Mouse (Mus musculus) forebrain, embryonic 12.5 days (tissue): ENCODE data around the gene Ccdc63. TPM values are rescaled to one million over a fixed set of nuclear protein-coding genes. Genes with fewer than 3 reads are reported as not detected.

Experiments
- ATAC-seq: fragments of 200-750 bp; cut with Nextera tagmentation; 2 replicates; pipeline ENCODE4 v1.8.0; 2017; ENCODE audit warnings: moderate TSS enrichment; ENCODE audit not compliant: low FRiP score
- H3K27ac ChIP-seq: fragments of 300-500 bp; sonication (generic); 2 replicates; pipeline ENCODE4 v1.5.1; 2016; ENCODE audit warnings: mild to moderate bottlenecking
- H3K27me3 ChIP-seq: fragments of 300-500 bp; sonication (generic); 2 replicates; pipeline ENCODE4 v1.6.1; 2016; ENCODE audit warnings: mild to moderate bottlenecking
- H3K36me3 ChIP-seq: fragments of 300-500 bp; sonication (generic); replicated peaks from 2 replicates; pipeline ENCODE4 v1.6.1; 2016; ENCODE audit warnings: mild to moderate bottlenecking
- H3K4me1 ChIP-seq: fragments of 300-500 bp; sonication (generic); 2 replicates; pipeline ENCODE4 v1.6.1; 2016
- H3K4me2 ChIP-seq: fragments of 300-500 bp; sonication (generic); 2 replicates; pipeline ENCODE4 v1.6.1; 2016; ENCODE audit warnings: mild to moderate bottlenecking, moderate library complexity
- H3K4me3 ChIP-seq: fragments of 300-500 bp; sonication (generic); replicated peaks from 2 replicates; pipeline ENCODE4 v1.5.1; 2016; ENCODE audit warnings: mild to moderate bottlenecking
- H3K9ac ChIP-seq: fragments of 300-500 bp; sonication (generic); 2 replicates; pipeline ENCODE4 v1.6.1; 2016; ENCODE audit warnings: mild to moderate bottlenecking
- H3K9me3 ChIP-seq: fragments of 300-500 bp; sonication (generic); 2 replicates; pipeline ENCODE4 v1.6.1; 2016
- WGBS: fragments of 180-500 bp; shearing (Covaris S2); methylation state at CpG from one replicate; pipeline ENCODE4 v1.1.7; 2016; 5-methylcytosine and 5-hydroxymethylcytosine counted together
- polyA plus RNA-seq: library from polyadenylated mRNA; unstranded; fragments of >200 nt; fragmentation: Nextera tagmentation; extraction: Ambion mirVana; gene quantifications from 2 replicates; pipeline ENCODE4 v1.2.1, GENCODE M21; 2016

The Ccdc63 gene
- polyA plus RNA-seq, 1 experiment from 2014 or later, result not detected

- 71% methylated on average over 26 of the region's 26 CpGs for WGBS
Measured at GRCm38 (mm10) chr5:122111091-122111932, 29.3 kb downstream of the Ccdc63 start.

GRCm38 (mm10) chr5:122110625-122111024 is 30.0 kb downstream of the Ccdc63 start:
- H3K36me3 ChIP-seq, result no peaks in the 10 kb centered on the region
- WGBS, result 89% methylated on average over 13 of the region's 13 CpGs
- H3K4me3 ChIP-seq, result no peak overlapping the region
- no peak for ATAC-seq
- H3K9ac ChIP-seq, result no peak overlapping the region
- 0 out of 2 replicates have a peak, but pooled peaks cover 9% of the 10 kb centered on the region for H3K27me3 ChIP-seq
- H3K4me1 ChIP-seq, result no peaks in the 10 kb centered on the region
- no peak overlapping the region for H3K4me2 ChIP-seq
- no peaks in the 10 kb centered on the region for H3K9me3 ChIP-seq
- H3K27ac ChIP-seq, result no peak overlapping the region

More at GRCm38 (mm10) chr5:122111091-122111932, 29.3 kb downstream of the Ccdc63 start:
- Histone ChIP-seq H3K27me3 (0 out of 2 replicates have a peak, but pooled peaks cover 9% of the 10 kb centered on the region), H3K9me3 (0 out of 2 replicates have a peak, but pooled peaks cover 4% of the 10 kb centered on the region), H3K4me3 (no peak overlapping the region), H3K36me3 (no peaks in the 10 kb centered on the region), H3K4me1 (no peaks in the 10 kb centered on the region), H3K4me2 (no peak overlapping the region), H3K9ac (no peak overlapping the region), H3K27ac (no peak overlapping the region)
- ATAC-seq, result no peak

GRCm38 (mm10) chr5:122109325-122110060 is 31.1 kb downstream of the Ccdc63 start:
- WGBS, result 58% methylated on average over 16 of the region's 16 CpGs
- no peak overlapping the region for H3K4me2 ChIP-seq
- H3K9me3 ChIP-seq, result no peaks in the 10 kb centered on the region
- ATAC-seq, result no peak
- H3K36me3 ChIP-seq, result no peaks in the 10 kb centered on the region
- H3K4me1 ChIP-seq, result no peaks in the 10 kb centered on the region
- no peak overlapping the region for H3K9ac ChIP-seq
- H3K27ac ChIP-seq, result no peak overlapping the region
- H3K4me3 ChIP-seq, result no peak overlapping the region
- H3K27me3 ChIP-seq, result 0 out of 2 replicates have a peak, but pooled peaks cover 9% of the 10 kb centered on the region

- no peak for ATAC-seq
- Histone ChIP-seq H3K9ac (no peak overlapping the region), H3K27me3 (peaks cover 14% of the 10 kb centered on the region; the same call in 1 of the 2 replicates), H3K27ac (no peak overlapping the region), H3K4me3 (no peak overlapping the region), H3K4me2 (no peak overlapping the region), H3K4me1 (no peaks in the 10 kb centered on the region; the same call in 1 of the 2 replicates), H3K9me3 (no peaks in the 10 kb centered on the region), H3K36me3 (no peaks in the 10 kb centered on the region)
- 73% methylated on average over 6 of the region's 6 CpGs for WGBS
Measured at GRCm38 (mm10) chr5:122108104-122108503, 32.5 kb downstream of the Ccdc63 start.

- Histone ChIP-seq H3K36me3 (no peaks in the 10 kb centered on the region), H3K27ac (no peak overlapping the region), H3K9me3 (no peaks in the 10 kb centered on the region), H3K4me1 (no peaks in the 10 kb centered on the region; the same call in 1 of the 2 replicates), H3K9ac (no peak overlapping the region), H3K27me3 (peaks cover 21% of the 10 kb centered on the region; the same call in 1 of the 2 replicates), H3K4me2 (no peak overlapping the region), H3K4me3 (no peak overlapping the region)
- 77% methylated on average over 6 of the region's 6 CpGs for WGBS
- no peak for ATAC-seq
Measured at GRCm38 (mm10) chr5:122106212-122106611, 34.4 kb downstream of the Ccdc63 start.

- no peak overlapping the region for H3K9ac ChIP-seq
- WGBS, result 91% methylated on average over 9 of the region's 9 CpGs
- H3K27me3 ChIP-seq, result peaks cover 31% of the 10 kb centered on the region
- H3K36me3 ChIP-seq, result no peaks in the 10 kb centered on the region
- H3K4me2 ChIP-seq, result no peak overlapping the region
- H3K27ac ChIP-seq, result no peak overlapping the region
- H3K9me3 ChIP-seq, result no peaks in the 10 kb centered on the region
- no peak overlapping the region for H3K4me3 ChIP-seq
- H3K4me1 ChIP-seq, result no peaks in the 10 kb centered on the region; the same call in 1 of the 2 replicates
- ATAC-seq, result no peak
Measured at GRCm38 (mm10) chr5:122104981-122105380, 35.6 kb downstream of the Ccdc63 start.

- no peak overlapping the region for H3K4me2 ChIP-seq
- H3K9ac ChIP-seq, result no peak overlapping the region
- no peaks in the 10 kb centered on the region for H3K9me3 ChIP-seq
- H3K27ac ChIP-seq, result no peak overlapping the region
- ATAC-seq, result no peak
- 33% methylated on average over 2 of the region's 2 CpGs for WGBS
- no peak overlapping the region for H3K4me3 ChIP-seq
- H3K27me3 ChIP-seq, result peaks cover 33% of the 10 kb centered on the region
- H3K36me3 ChIP-seq, result no peaks in the 10 kb centered on the region
- H3K4me1 ChIP-seq, result no peaks in the 10 kb centered on the region; the same call in 1 of the 2 replicates
Measured at GRCm38 (mm10) chr5:122104201-122104600, 36.4 kb downstream of the Ccdc63 start.

- Histone ChIP-seq H3K9ac (peak overlapping the region; percentile 4; the same call in 1 of the 2 replicates), H3K4me2 (no peak overlapping the region), H3K27me3 (peaks cover 33% of the 10 kb centered on the region), H3K27ac (no peak overlapping the region), H3K4me1 (no peaks in the 10 kb centered on the region; the same call in 1 of the 2 replicates), H3K9me3 (no peaks in the 10 kb centered on the region), H3K4me3 (no peak overlapping the region), H3K36me3 (no peaks in the 10 kb centered on the region)
- 55% methylated on average over 12 of the region's 12 CpGs for whole genome bisulfite sequencing
- no peak for ATAC-seq
Measured at GRCm38 (mm10) chr5:122103075-122103474, 37.5 kb downstream of the Ccdc63 start.

GRCm38 (mm10) chr5:122102476-122103050 is 38.1 kb downstream of the Ccdc63 start:
- Histone ChIP-seq H3K9me3 (no peaks in the 10 kb centered on the region), H3K27ac (no peak overlapping the region), H3K27me3 (peaks cover 33% of the 10 kb centered on the region), H3K9ac (no peak overlapping the region), H3K4me1 (no peaks in the 10 kb centered on the region; the same call in 1 of the 2 replicates), H3K36me3 (no peaks in the 10 kb centered on the region), H3K4me2 (no peak overlapping the region), H3K4me3 (no peak overlapping the region)
- WGBS, result 67% methylated on average over 7 of the region's 7 CpGs
- ATAC-seq, result no peak

GRCm38 (mm10) chr5:122094439-122094838 is 46.2 kb downstream of the Ccdc63 start:
- ATAC-seq, result no peak
- Histone ChIP-seq H3K4me3 (no peak overlapping the region), H3K9me3 (0 out of 2 replicates have a peak, but pooled peaks cover 4% of the 10 kb centered on the region), H3K27me3 (0 out of 2 replicates have a peak, but pooled peaks cover 3% of the 10 kb centered on the region), H3K9ac (no peak overlapping the region), H3K4me1 (no peaks in the 10 kb centered on the region), H3K4me2 (no peak overlapping the region), H3K27ac (no peak overlapping the region), H3K36me3 (no peaks in the 10 kb centered on the region)
- WGBS, result 88% methylated on average over 10 of the region's 10 CpGs

- Histone ChIP-seq H3K27ac (no peak overlapping the region), H3K4me2 (no peak overlapping the region), H3K4me3 (no peak overlapping the region), H3K9me3 (0 out of 2 replicates have a peak, but pooled peaks cover 4% of the 10 kb centered on the region), H3K36me3 (no peaks in the 10 kb centered on the region), H3K27me3 (0 out of 2 replicates have a peak, but pooled peaks cover 3% of the 10 kb centered on the region), H3K9ac (no peak overlapping the region), H3K4me1 (no peaks in the 10 kb centered on the region)
- no peak for ATAC-seq
- WGBS, result 91% methylated on average over 14 of the region's 14 CpGs
Measured at GRCm38 (mm10) chr5:122093734-122094133, 46.9 kb downstream of the Ccdc63 start.

GRCm38 (mm10) chr5:122092794-122093193 is 47.8 kb downstream of the Ccdc63 start:
- ATAC-seq, result no peak
- H3K4me1 ChIP-seq, result no peaks in the 10 kb centered on the region
- H3K9me3 ChIP-seq, result 0 out of 2 replicates have a peak, but pooled peaks cover 4% of the 10 kb centered on the region
- H3K4me2 ChIP-seq, result no peak overlapping the region
- no peak overlapping the region for H3K9ac ChIP-seq
- H3K27ac ChIP-seq, result no peak overlapping the region
- H3K4me3 ChIP-seq, result no peak overlapping the region
- 80% methylated on average over 11 of the region's 11 CpGs for WGBS
- H3K36me3 ChIP-seq, result no peaks in the 10 kb centered on the region
- 0 out of 2 replicates have a peak, but pooled peaks cover 3% of the 10 kb centered on the region for H3K27me3 ChIP-seq
